Mouse (Mus musculus): ENCODE results near the gene Tbx20.

The Tbx20 gene

DNA sequence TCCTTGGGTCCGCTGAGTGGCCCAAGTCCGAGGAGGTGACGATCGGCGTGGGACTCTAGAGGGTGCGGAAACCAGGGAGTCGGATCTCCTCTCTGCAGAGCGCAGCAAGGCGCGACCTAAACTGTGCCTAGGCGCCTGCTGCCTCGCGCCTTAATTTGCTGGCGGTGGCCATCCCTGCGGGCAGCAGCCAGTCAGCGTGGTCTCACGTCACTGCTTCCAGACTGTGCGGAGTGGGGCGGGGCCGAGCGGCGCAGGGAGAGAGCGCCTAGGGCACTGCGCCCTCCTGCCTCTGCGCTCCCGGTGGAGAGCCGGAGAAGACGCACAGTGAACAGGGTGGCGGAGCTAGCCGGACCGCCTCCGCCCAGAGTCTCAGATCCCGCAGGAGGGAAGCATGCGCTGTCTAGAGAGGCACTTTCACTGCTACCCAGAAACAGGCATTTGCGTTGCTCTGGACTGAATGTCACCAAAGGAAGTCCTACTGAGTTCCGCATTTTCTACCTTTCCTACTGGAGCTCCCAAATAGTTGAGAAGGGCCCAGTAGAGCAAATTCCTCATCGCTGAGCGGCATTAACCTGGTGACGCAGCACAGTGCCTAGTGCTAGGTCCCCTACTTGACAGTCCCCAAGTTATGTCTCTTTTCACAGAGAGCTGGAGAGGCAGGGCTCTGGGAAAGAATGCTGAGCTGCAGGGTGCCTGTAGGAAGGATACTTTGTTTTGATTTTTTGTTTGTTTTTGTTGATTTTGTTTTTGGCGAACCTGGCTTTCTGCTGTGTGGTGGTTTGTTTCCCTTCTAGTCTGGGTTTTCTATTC, at the start of gene Tbx20:
Gene Tbx20 (minus strand): TSS at position 144 of the 810 bp plus-strand sequence.
- DNase-seq (ENCODE audit: low spot score in 2 of 2) = no peak

DNA sequence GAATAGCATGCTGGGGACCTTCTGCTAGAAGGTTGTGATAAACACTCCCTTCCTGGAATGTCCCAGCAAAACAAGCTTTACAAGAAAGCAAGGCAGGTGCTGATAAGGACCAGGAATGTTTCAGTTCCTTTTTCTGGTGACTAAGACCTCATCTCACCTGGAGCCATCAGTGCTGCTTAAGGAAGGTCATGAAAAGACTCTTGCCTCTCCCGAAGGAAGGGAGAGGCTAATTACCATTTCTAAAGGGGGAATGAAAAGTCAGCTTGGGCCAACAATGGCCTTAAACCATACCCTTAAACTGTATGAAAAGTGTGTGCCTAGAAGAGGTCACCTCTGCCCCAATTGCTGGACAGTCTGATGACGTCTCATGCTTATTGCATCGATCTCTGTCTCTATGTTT, 44.4 kb upstream of the Tbx20 start:
- DNase-seq (ENCODE audit: low spot score in 2 of 2) = no peak

DNA sequence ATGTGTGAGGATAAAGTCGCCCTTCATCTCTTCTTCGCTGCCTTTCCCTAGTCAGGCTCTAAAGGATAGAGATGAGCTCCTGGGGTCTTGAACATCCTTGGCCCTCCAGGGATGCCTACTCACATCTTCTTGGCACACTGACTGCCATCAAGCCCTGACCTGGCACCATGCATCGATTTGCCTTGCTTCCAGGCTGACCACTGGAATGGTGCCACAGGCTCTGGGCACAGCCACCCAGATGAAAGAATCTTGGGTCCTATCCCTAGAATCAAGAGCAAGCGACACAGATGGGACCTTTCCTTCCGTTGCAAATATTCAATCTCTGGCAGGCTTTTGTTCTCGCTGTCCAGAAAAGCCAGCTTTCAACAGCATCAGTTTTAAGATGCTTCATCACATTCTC, 38.4 kb upstream of the Tbx20 start:
- DNase-seq (ENCODE audit: low spot score in 2 of 2) = no peak

DNA sequence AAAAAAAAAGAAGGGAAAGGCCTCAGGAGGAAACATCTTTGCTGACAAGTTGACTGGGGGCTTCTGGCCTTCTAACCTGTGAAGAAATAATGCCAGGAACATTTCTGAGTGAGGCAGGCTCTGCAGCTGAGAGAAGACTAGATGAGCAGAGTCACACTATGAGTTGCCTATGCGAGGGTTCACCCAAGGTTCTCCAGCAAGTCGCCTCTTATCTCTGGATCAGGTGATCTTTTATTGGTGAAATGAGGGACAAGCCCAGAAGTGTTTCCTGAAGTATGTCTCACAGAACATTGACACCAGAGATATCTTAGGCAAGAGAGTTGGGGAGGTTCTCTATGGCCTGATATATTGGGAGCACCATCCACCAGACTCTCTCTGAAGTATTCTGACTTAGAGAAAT, 18.0 kb upstream of the Tbx20 start:
- no peak for DNase-seq (ENCODE audit: low spot score in 2 of 2)

DNA sequence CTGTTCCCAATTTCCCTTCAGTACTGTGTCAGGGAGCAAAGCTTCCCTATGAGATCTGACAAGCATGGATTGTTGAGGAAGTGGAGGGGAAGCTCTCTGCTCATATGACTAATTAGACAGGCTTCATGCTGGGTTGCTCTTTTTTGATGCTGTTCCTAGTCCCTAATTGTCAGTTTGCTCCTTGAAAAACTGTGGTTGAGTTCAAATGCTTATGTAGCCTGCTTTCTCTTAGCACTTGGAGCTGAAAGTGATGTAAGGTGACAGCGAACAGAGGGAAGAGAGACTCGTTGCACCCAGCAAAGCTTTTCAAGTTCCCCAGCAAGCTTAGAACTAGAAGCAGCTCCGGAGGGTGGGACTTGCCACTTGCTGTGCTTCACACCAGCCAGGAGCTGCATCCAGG, 15.3 kb upstream of the Tbx20 start:
- no peak for DNase-seq (ENCODE audit: low spot score in 2 of 2)

DNA sequence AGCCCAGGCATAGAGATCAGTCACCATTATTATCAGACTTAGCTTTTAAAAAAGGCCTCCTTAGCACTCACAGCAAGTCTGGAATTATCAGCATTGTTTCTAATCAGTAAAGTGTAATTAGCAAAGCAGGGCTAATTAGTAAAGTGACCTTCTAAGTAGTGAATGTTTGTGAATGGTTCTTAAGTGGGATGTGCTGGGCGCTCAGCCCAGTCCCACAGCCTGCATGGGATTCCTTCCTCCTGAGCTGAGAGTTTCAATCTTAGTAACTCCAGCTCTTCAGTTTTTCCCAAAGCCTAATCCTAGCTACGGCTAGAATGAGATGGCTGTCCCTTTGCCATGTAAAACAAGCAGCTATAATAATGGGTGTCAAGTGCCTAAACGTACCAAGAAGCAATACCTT, 8.2 kb upstream of the Tbx20 start:
- no peak for DNase-seq (ENCODE audit: low spot score in 2 of 2)

DNA sequence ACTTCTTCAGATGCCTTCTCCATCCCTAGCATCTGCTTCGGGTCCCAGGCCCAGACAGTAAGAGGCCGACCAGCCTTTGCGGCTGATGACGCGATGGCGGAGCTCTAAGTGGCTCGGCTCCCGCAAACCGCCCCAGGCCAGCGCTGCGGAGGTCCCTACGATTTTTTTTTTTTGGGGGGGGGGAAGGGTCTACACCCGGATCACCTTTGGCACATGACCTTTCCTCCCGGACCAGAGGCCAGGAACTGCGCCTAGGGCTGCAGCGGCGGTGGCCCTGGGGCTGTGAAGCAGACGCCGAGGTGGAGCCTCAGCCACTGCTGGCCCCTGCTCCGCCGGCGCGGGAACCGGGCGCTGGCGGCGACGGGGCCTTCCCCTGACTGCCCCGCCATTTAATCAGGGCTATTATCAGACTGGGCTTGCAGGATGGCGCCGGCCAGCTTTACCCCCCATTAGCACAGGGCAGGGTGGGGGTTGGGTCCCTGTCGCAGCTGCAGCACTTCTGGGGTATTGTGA, 6.9 kb upstream of the Tbx20 start:
- DNase-seq (ENCODE audit: low spot score in 2 of 2) = no peak

DNA sequence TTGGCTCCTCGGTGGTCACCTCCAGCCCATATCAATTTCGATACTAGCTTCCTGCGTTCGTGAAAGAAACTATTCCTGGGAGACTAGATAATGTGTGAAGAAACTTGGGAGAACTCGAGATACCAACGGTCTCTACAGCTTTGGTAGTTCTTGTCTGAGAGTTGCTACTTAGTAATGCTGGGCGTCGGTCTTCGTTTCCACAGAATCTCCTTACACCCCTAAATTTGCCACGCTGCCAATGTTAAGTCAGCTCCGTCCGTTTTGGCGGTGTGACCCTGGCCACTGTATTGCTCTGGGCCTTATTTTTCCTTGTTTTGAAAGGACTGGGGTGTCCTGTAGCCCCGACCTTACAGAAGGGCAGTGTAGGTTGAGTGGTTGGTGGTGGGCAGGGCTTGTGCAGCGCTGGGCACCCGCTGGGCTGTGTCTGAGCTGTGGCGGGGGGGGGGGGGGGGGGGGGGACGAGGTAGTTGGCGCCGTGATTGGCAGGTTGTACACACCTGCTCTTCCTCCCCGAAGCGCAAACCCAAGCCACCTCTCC, 6.4 kb upstream of the Tbx20 start:
- no peak for DNase-seq (ENCODE audit: low spot score in 2 of 2)

DNA sequence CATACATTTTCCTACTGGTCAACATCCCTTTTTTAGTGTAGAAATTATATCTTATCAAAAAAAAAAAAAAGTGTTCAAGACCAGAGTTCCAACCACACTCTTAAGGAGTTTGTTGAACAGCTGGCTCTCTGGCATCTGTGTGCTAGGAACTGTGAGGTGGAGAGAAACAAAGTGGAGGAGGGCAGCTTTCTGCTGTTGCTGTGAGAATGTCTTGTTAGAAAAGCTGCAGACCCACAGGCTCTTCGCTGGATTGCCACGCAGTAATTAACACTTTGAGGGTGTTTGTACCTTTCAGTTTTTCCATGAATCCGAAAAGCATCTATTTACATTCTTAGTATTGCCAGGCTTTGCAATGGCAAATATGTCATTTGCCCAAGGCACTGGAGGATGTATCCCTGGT, 5.9 kb upstream of the Tbx20 start:
- no peak for DNase-seq (ENCODE audit: low spot score in 2 of 2)

DNA sequence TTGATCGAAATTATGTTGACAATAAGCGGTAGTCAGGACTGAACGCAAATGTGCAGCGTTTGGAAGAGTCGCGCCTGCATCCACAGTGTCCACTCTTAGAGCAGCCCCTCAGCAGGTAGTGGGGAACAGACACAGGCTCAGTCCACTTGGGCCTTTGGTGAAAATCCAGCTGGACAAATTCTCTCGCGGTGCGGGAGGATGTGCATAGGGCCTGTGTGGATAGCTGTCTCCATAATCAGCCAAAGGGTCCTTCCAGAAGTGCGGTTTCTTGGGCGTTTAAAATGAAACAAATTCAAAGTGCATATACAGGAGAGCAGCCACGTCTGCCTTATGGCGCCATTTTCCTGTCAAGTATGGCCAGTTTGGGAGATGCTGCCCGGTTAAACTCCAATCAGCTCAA, 4.5 kb upstream of the Tbx20 start:
- DNase-seq (ENCODE audit: low spot score in 2 of 2) = no peak

DNA sequence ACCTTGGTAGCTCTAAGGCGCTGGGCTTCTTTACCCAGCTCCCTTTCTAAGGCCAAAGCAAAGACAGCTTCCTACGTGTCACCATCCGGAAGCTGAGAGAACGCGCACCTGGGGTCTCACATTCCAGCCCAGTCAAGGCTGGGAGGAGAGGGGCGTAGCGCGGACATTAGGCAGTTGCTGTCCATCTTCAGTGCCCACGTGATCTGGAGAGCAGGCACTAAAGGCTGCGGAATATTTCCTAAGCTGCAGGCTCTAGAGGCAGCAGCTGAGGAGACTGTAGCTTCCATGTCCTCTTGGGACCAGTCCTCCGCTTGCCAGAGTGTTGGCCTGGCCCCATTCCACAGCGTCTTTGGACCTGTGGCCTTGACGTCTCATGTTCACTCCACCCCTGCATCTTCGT, 3.9 kb upstream of the Tbx20 start:
- DNase-seq (ENCODE audit: low spot score in 2 of 2) = no peak

DNA sequence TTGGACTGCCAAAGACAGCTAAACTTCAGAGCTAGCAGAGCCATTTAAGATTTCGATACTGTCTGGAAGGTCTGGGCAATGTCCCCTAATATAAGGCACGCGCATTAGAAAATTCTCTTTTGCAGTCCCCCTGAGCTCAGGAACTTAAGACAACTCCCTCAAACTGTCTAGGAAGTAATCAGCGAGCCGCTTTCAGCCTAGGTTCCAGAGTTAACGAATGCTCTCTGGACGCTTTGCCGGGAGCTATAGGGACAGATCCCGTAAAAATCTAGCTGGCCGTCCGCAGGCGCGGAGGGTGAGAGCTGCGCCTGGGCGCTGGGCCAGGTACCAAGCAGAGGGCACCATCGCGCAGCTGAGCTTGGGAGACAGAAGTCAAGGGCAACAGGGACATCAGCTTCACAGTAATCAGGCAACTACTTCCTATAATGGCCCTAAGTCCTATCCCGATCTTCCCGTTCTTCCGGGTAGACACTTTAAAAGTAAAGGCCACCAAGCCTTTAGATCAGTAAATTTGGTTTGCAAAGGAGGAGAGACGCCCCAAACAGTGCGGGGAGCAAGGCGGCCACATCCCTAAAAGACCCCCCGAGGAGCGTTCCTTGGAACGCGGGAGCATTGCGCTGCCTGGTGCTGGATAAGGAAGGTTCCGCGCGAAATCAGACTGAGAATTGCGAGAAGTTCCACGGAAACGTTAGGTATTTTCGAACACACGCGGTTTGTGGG, 3.2 kb upstream of the Tbx20 start:
- no peak for DNase-seq (ENCODE audit: low spot score in 2 of 2)

DNA sequence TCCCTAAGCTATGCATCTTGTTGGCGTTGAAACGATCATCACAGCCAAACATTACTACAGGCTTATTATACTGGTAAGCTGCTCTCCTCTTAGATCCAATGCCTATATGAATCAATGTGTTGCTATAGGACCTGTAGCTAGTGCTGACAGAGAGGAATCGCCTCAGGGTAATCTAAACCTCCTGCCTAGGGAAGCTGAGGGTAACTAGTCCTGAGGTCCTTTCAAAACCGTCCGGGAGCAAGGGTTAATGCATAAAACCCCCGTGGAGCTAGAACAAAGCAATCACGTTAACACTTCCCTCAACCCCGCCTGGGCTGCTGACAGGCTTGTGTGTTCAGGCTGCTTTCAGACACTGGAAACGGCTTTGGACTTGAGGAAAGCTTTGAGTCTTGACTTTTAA, 2.4 kb upstream of the Tbx20 start:
- no peak for DNase-seq (ENCODE audit: low spot score in 2 of 2)

DNA sequence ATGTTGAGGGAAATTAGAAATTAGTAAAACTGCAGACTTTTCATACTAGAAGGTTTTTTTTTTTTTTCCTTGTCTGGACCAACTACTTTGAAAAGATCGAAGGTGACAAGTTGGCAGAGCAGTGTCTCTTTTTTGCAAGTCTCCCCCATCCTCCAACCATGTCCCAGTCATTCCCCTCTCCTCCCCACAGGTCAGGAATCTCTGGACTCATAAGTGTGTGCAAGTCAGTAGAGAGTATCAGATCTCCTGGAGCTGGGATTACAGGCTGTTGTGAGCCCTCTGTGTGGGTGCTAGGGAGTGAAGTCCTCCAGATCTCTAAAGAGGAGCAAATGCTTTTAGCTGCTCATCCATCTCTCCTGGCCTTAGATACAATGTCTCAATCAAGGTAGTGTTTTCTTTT, 1.5 kb upstream of the Tbx20 start:
- no peak for DNase-seq (ENCODE audit: low spot score in 2 of 2)

DNA sequence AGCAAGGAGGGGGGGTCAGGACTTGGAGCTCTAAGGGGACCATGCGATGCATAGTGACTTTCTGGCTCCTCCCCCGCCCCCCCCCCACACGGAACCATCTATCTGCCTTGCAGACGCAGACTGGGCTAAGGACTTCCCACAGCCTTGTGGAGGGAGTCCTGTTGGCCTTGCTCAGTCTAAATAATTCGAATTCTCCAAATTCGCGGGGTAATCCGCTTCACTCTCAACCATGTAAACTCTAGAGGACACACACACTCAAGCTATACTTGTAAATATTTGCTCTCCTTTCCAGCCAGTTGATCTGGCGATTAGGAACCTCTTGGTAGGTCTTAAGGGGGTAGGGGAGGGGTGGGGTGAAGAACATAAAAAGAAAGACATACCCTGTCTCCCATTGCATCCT, 898 bp upstream of the Tbx20 start:
- no peak for DNase-seq (ENCODE audit: low spot score in 2 of 2)

DNA sequence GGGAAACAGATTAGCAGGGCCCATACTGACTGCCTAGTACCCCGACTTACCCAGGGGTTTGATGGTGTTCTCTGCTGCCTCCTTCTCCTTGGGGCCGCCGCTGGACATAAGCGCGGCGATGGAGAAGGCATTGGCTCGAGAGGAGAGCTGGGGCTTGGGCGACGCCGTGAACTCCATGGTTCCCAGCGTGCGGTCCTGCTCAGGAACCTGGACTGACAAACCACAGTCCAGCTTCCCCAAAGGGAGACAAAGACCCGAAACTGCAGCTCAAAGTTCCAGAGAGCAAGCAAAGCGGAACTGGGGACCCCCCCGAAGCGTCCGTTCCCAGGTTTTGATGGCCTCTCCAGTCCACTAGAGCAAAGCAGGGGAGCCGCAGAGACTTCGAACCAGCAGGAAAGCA, 434 bp downstream of the Tbx20 start:
- no peak for DNase-seq (ENCODE audit: low spot score in 2 of 2)

DNA sequence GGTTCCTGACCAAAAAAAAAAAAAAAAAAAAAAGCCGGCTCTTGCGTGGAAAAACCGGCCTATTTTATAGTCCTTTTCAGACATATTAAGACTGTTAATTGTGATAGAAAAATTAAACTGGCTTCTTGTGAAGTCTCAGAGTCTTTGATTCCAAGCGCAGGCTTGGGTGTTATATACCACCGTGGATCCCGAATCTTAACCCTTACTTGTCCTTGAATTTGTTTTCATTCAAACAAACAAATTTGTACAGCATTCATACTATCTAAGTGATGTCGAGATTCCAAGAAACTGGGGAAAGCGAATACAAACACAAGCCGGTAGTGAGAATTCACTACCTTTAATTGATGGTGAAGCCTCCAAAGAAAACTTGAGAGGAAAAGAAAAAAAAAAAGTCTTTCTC, 932 bp downstream of the Tbx20 start:
- DNase-seq (ENCODE audit: low spot score in 2 of 2) = no peak

DNA sequence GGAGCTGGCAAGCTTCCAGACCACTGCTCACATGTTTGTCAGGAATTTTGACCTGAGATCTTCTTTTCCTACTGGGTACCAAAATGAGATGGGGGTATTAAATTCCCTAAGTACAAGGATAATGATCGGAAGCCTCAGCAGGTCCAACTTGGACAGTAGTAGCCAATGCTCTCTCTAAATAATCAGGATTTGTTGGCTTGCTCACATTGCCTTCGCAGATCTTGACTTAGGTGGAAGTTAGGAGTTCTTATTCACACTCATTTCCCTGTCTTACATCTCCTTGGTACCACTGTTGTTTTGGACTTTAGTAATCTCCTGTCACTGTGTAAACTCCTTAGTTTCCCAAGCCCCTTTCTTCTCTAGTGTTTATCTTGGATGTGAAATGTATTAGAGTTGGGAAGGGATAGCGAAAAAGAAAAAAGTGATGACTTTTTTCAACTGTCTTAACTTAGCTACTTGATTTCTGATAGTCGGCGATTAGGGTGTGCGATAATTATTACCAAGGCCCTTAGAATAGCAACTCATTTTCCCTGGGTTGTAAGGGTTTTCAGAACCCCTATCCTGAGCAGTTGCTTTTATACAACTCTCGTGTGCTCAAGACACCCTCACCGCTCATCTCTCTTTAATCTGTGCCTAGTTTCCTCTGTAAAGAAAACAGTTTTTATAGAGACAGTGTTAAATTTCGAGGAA, 1.5 kb downstream of the Tbx20 start:
- DNase-seq (ENCODE audit: low spot score in 2 of 2) = no peak

DNA sequence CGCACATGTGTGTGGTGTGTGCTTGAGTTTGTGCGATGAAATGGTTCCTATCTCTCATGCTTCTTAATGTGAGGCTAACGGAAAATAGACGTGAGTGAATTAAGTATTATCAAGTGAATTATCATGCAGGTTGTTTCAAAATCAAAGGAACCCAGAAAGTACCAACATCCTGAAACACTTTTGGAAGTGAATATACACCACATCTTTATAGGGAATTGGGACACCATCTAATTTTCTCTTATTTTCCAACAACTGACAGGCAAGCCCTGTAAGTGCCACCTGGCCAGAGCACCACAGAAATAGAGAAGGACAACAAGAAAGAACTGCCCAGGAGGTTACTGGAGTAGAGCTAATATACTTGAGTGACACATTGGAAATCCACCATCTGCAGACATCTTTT, 2.4 kb downstream of the Tbx20 start:
- no peak for DNase-seq (ENCODE audit: low spot score in 2 of 2)

DNA sequence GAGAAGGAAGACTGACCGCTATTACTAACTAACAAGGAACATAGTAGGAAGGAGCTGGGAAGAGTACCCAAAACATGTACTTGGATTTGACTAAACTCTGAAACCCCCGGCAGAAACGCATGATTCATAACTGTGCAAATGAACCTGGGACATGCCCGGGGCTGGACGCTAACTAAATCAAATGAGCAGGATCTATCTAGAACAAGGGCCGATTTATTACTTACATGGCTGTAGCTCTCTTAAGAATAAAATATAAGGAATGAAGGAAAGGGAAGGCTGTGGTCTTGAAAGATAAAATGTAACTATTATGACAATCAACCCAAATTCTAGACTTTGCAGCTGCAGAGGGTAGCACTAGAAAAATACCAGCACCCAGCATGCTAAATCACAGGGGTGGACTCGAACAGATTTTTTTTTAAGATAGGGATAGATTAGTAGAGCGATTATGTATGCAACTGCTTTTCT, 3.1 kb downstream of the Tbx20 start:
- no peak for DNase-seq (ENCODE audit: low spot score in 2 of 2)

DNA sequence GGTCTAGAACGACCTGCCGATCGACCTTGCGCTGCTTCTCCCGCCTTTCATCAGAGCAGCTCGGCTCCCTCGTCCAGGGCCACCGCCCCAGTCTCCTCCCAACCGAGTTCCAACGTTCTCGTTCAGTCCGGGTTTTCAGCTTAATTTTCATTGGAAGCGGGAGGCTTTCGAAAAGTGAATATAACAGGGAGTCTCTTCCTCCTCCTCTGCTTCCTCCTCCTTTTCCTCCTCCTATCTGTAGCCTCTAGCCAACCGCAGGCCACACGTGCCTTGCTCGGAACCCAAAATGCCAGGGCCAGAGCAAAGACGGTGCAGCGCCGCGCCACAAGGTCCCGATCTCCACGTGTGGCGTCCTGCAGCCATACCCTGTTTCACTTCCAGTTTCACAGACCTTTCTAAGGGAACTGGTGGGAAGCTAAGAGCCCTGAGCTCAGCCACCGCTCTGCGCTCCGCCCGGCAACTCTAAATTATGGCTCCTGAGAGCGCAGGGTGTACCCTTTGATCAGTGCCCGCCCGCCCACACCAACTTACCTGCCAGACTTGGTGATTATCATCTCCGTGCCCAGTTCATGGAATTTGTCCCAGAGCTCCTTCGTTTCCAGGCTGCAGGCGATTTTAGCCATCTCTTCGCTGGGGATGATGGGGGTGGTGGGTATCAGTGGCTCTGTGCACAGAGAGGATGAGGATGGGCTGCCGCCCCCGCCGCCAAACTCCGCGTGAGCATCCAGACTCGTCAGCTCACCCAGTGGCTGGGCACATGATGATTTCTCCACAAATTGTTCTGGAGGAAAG, 3.8 kb downstream of the Tbx20 start:
- DNase-seq (ENCODE audit: low spot score in 2 of 2) = no peak

DNA sequence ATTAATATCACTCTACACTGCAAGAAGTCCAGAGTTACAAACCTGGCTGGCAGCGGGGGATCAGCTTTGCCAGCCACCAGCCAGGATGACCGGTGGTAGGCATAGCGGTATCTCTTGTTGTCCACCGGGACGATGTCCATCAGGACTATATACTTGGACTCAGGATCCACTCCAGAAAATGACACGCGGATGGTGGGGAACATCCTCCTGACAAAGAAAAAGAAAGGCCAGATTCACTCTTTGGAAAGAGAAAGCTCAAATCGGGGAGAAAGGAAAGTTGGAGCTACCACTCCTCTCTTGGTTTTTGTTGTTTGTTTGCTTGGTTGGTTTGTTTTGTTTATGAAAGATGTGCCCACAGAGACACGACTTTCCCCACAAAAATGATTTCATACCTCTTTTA, 4.5 kb downstream of the Tbx20 start:
- DNase-seq (ENCODE audit: low spot score in 2 of 2) = no peak

Measured in thymus, postnatal 10 days (tissue).